In genomic region chr11:99389264-99389663, GRCm38 (mm10) we compare ENCODE assay signal across 10 mouse cellular contexts. TPM values are rescaled to one million over a fixed set of nuclear protein-coding genes. Genes with fewer than 3 reads are reported as not detected.
DNase-seq lines count a peak whose midpoint lies in the region; ATAC-seq lines count a peak whose summit lies in the region.
"Had no signal": no experiment of that assay in that cellular context is flagged by ENCODE, and none has a peak within 500 bp of the region (broad histone marks: within the 10 kb centered on the region; RNA-seq: fewer than 3 reads in every experiment).

Krt10 (minus strand) TSS chr11:99389364.

- H3K27ac ChIP-seq in embryonic facial prominence, embryonic 12.5 days = no peak within 1 kb of the TSS
- H3K27ac ChIP-seq in hindbrain, embryonic 14.5 days = no peak within 1 kb of the TSS
- no peak within 1 kb of the TSS for H3K27ac ChIP-seq in midbrain, embryonic 15.5 days

- no peak for ATAC-seq in embryonic facial prominence, embryonic 12.5 days (ENCODE audit: insufficient number of reproducible peaks, insufficient read depth, low FRiP score, low TSS enrichment)
- no peak for ATAC-seq in hindbrain, embryonic 14.5 days (ENCODE audit: low FRiP score)
- no peak for ATAC-seq in midbrain, embryonic 15.5 days (replicated peaks)

- no peaks in the 10 kb centered on the region for H3K36me3 ChIP-seq in embryonic facial prominence, embryonic 12.5 days
- H3K36me3 ChIP-seq in hindbrain, embryonic 14.5 days (replicated peaks; ENCODE audit: control insufficient read depth, insufficient read depth) = no peaks in the 10 kb centered on the region
- H3K36me3 ChIP-seq in midbrain, embryonic 15.5 days (replicated peaks) = no peaks in the 10 kb centered on the region

- DNase-seq in layer of hippocampus, adult 8-10 months (ENCODE audit: low spot score in 2 of 2) = no peak
- no peak for DNase-seq in layer of hippocampus, adult 9-11 months
- DNase-seq in hindbrain, embryonic 14.5 days (ENCODE audit: low spot score) = no peak
- DNase-seq in kidney, adult 18-20 months = no peak
- DNase-seq in frontal cortex, postnatal 25 days (ENCODE audit: low spot score in 2 of 2) = no peak
- DNase-seq: cerebellum, postnatal 25 days; heart, adult 18-20 months had no signal

- 82% methylated on average over 4 of the region's 4 CpGs for WGBS in embryonic facial prominence, embryonic 12.5 days
- 90% methylated on average over 4 of the region's 4 CpGs for WGBS in hindbrain, embryonic 14.5 days
- WGBS in midbrain, embryonic 15.5 days = 90% methylated on average over 4 of the region's 4 CpGs

- H3K9ac ChIP-seq in embryonic facial prominence, embryonic 12.5 days = no peak within 1 kb of the TSS
- H3K9ac ChIP-seq in hindbrain, embryonic 14.5 days = no peak within 1 kb of the TSS
- no peak within 1 kb of the TSS for H3K9ac ChIP-seq in midbrain, embryonic 15.5 days

- no peaks in the 10 kb centered on the region for H3K27me3 ChIP-seq in embryonic facial prominence, embryonic 12.5 days
- H3K27me3 ChIP-seq in hindbrain, embryonic 14.5 days (ENCODE audit: control insufficient read depth, insufficient read depth, low read length) = no peaks in the 10 kb centered on the region
- H3K27me3 ChIP-seq in midbrain, embryonic 15.5 days (replicated peaks) = no peaks in the 10 kb centered on the region

- H3K4me2 ChIP-seq in embryonic facial prominence, embryonic 12.5 days (replicated peaks) = no peak within 1 kb of the TSS
- H3K4me2 ChIP-seq in hindbrain, embryonic 14.5 days (replicated peaks) = no peak within 1 kb of the TSS
- no peak within 1 kb of the TSS for H3K4me2 ChIP-seq in midbrain, embryonic 15.5 days

- no peak within 1 kb of the TSS for H3K4me3 ChIP-seq in embryonic facial prominence, embryonic 12.5 days
- no peak within 1 kb of the TSS for H3K4me3 ChIP-seq in hindbrain, embryonic 14.5 days (replicated peaks; ENCODE audit: low read length)
- H3K4me3 ChIP-seq in midbrain, embryonic 15.5 days = no peak within 1 kb of the TSS
- H3K4me3 ChIP-seq: megakaryocyte, embryonic 14.5 days had no signal

- no peaks in the 10 kb centered on the region for H3K4me1 ChIP-seq in embryonic facial prominence, embryonic 12.5 days
- H3K4me1 ChIP-seq in hindbrain, embryonic 14.5 days (replicated peaks; ENCODE audit: control insufficient read depth, insufficient read depth, low read length) = peaks cover 14% of the 10 kb centered on the region
- H3K4me1 ChIP-seq in midbrain, embryonic 15.5 days = peaks cover 18% of the 10 kb centered on the region

- no peaks in the 10 kb centered on the region for H3K9me3 ChIP-seq in embryonic facial prominence, embryonic 12.5 days
- no peaks in the 10 kb centered on the region for H3K9me3 ChIP-seq in hindbrain, embryonic 14.5 days (ENCODE audit: control insufficient read depth, low read length)
- H3K9me3 ChIP-seq in midbrain, embryonic 15.5 days = no peaks in the 10 kb centered on the region

RNA-seq across cellular contexts. Expression of gene Krt10, which starts in this region (rescaled TPM):
- 10 to 100 TPM; 10.4 to 12.6 (median 11.0) TPM for total RNA-seq in layer of hippocampus, adult 8-10 months (2022)
- polyA plus RNA-seq in embryonic facial prominence, embryonic 12.5 days (2016; fragmentation: Nextera tagmentation; extraction: Ambion mirVana) = 34.6 and 35.3 TPM in 2 replicates
- 31.7 and 39.9 TPM in 2 replicates for polyA plus RNA-seq in hindbrain, embryonic 14.5 days (2014; fragmentation: Nextera tagmentation; extraction: Ambion mirVana)
- 24.4 and 25.0 TPM in 2 replicates for polyA plus RNA-seq in midbrain, embryonic 15.5 days (2015; fragmentation: Nextera tagmentation; extraction: Ambion mirVana)
